Mouse (Mus musculus) intestine, postnatal 0 days (tissue): ENCODE data around the gene Nsg1. TPM values are rescaled to one million over a fixed set of nuclear protein-coding genes. Genes with fewer than 3 reads are reported as not detected.

ENCODE experiments used
- ATAC-seq: fragments of 200-750 bp; cut with Nextera tagmentation; 2 replicates; pipeline ENCODE4 v1.8.0; 2017; ENCODE audit warnings: mild to moderate bottlenecking, moderate TSS enrichment, moderate library complexity
- H3K27ac ChIP-seq: fragments of 300-500 bp; sonication (generic); 2 replicates; pipeline ENCODE4 v1.5.1; 2014; ENCODE audit warnings: mild to moderate bottlenecking, low read depth, low read length, moderate library complexity
- H3K27me3 ChIP-seq: fragments of 300-500 bp; sonication (generic); replicated peaks from 2 replicates; pipeline ENCODE4 v1.6.1; 2014; ENCODE audit warnings: low read length, mixed read lengths; ENCODE audit not compliant: control insufficient read depth, insufficient read depth
- H3K36me3 ChIP-seq: fragments of 300-500 bp; sonication (generic); 2 replicates; pipeline ENCODE4 v1.6.1; 2014; ENCODE audit warnings: mild to moderate bottlenecking, moderate library complexity; ENCODE audit not compliant: control insufficient read depth, insufficient read depth
- H3K4me1 ChIP-seq: fragments of 300-500 bp; sonication (generic); replicated peaks from 2 replicates; pipeline ENCODE4 v1.6.1; 2014; ENCODE audit warnings: antibody characterized with exemption, low read length, mixed read lengths; ENCODE audit not compliant: control insufficient read depth, insufficient read depth
- H3K4me2 ChIP-seq: fragments of 300-500 bp; sonication (generic); replicated peaks from 2 replicates; pipeline ENCODE4 v1.6.1; 2014; ENCODE audit warnings: low read depth, mild to moderate bottlenecking, moderate library complexity
- H3K4me3 ChIP-seq: fragments of 300-500 bp; sonication (generic); 2 replicates; pipeline ENCODE4 v1.5.1; 2014; ENCODE audit warnings: low read depth, low read length
- H3K9ac ChIP-seq: fragments of 300-500 bp; sonication (generic); 2 replicates; pipeline ENCODE4 v1.6.1; 2014; ENCODE audit warnings: mild to moderate bottlenecking, low read depth, low read length
- H3K9me3 ChIP-seq: fragments of 300-500 bp; sonication (generic); 2 replicates; pipeline ENCODE4 v1.6.1; 2016; ENCODE audit warnings: mixed run types; ENCODE audit not compliant: control insufficient read depth
- CTCF ChIP-seq: sonication (generic); IDR thresholded peaks from 2 replicates; pipeline ENCODE4 v1.5.1; 2016; ENCODE audit warnings: low read depth, mild to moderate bottlenecking, control low read depth, antibody characterized with exemption, moderate library complexity
- WGBS: fragments of 180-500 bp; shearing (Covaris S2); extraction: QIAGEN DNeasy Blood & Tissue Kit; methylation state at CpG from one replicate; pipeline ENCODE4 v1.1.7; 2014; 5-methylcytosine and 5-hydroxymethylcytosine counted together
- polyA plus RNA-seq: library from polyadenylated mRNA; unstranded; fragments of >200 nt; fragmentation: Nextera tagmentation; extraction: Ambion mirVana; gene quantifications from 2 replicates; pipeline ENCODE4 v1.2.1, GENCODE M21; 2015

Gene Nsg1
- polyA plus RNA-seq, 1 experiment from 2014 or later = 28.7 TPM

GRCm38 (mm10) chr5:38091966-38092304, 67.8 kb downstream of the Nsg1 start:
- no peak for ATAC-seq

DNA sequence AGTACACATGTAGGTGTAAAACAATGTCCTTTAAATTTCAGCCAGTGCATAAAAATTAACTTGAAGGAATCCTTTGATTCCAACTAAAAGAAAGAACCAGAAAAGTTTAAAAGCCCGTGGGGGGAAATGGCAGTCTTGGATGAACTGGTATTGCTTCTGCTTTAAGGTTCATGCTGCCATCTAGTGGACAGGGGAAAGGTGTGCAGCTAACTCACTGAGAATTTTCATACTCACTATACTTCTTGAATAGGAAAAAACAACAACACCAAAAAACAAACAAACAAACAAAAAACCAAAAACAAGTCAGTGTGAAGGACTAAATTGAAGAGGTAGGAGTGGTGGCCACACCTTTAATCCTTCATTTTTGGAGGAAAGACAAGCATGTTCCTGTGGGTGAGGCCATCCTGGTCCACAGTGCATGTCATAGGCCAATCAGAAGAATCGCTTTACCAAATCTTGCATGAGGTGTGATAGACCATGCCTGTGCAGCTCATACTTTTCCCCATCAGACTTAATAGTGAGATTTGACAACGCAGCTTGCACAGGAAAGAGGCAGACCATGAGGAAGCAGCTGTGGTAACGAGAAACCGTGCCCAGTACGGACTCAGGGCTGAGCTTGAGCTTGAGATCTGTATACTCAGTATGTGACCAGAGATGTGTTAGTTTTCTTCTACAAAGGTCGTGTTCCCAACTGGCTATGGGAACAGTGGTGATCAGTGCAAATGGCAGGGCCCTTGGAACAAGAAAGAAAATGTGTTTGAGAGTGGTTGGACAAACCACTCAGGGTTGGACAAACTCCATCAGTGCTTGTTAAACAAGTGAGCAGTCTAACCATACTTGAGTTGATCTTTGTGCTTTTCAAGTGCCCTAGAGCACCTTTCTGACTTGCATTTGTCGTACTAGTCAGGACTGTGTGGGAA, 68.4 kb downstream of the Nsg1 start:
- no peak overlapping the region for H3K9ac ChIP-seq
- ATAC-seq = no peak
- H3K27ac ChIP-seq = no peak overlapping the region
- H3K4me1 ChIP-seq = no peaks in the 10 kb centered on the region
- no peaks in the 10 kb centered on the region for H3K9me3 ChIP-seq
- H3K4me2 ChIP-seq = no peak overlapping the region
- H3K36me3 ChIP-seq = no peaks in the 10 kb centered on the region
- no peaks in the 10 kb centered on the region for H3K27me3 ChIP-seq
- TF ChIP-seq CTCF = peak; percentile 86
- H3K4me3 ChIP-seq = no peak overlapping the region
- WGBS = 74% methylated on average over 8 of the region's 8 CpGs

More at GRCm38 (mm10) chr5:38091966-38092304, 67.8 kb downstream of the Nsg1 start:
- H3K9ac ChIP-seq = no peak overlapping the region
- WGBS = 84% methylated on average over 2 of the region's 2 CpGs
- H3K4me2 ChIP-seq = no peak overlapping the region
- H3K4me1 ChIP-seq = no peaks in the 10 kb centered on the region
- TF ChIP-seq CTCF = no peak
- no peaks in the 10 kb centered on the region for H3K9me3 ChIP-seq
- no peak overlapping the region for H3K27ac ChIP-seq
- no peak overlapping the region for H3K4me3 ChIP-seq
- no peaks in the 10 kb centered on the region for H3K27me3 ChIP-seq
- no peaks in the 10 kb centered on the region for H3K36me3 ChIP-seq

DNA sequence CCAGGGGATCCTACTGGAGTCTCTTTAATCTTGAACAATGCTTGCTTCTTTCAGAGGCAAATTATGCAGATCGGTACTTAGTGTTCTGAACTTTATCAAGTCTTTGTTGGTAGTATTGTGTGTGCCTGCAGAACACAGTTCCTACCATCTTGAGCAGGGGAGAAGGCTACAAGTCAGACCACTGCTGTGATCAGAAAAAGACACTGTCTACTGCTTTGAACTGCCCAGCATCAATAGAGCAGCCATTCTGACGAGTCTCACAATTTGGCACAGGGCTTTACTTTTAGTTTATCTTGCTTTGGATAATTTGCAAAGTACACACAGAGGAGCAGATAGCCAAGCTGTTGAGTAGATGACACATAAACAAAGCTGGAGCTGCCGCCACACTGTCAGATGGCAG, 69.1 kb downstream of the Nsg1 start:
- no peak overlapping the region for H3K4me3 ChIP-seq
- no peak overlapping the region for H3K27ac ChIP-seq
- no peaks in the 10 kb centered on the region for H3K36me3 ChIP-seq
- no peak for ATAC-seq
- H3K4me1 ChIP-seq = no peaks in the 10 kb centered on the region
- no peak for TF ChIP-seq CTCF
- H3K9ac ChIP-seq = no peak overlapping the region
- H3K9me3 ChIP-seq = no peaks in the 10 kb centered on the region
- no peaks in the 10 kb centered on the region for H3K27me3 ChIP-seq
- WGBS = 69% methylated on average over 3 of the region's 3 CpGs
- H3K4me2 ChIP-seq = no peak overlapping the region

GRCm38 (mm10) chr5:38090111-38090510, 69.6 kb downstream of the Nsg1 start:
- Histone ChIP-seq H3K27ac (no peak overlapping the region), H3K4me3 (no peak overlapping the region), H3K27me3 (no peaks in the 10 kb centered on the region), H3K9ac (no peak overlapping the region), H3K4me1 (no peaks in the 10 kb centered on the region), H3K4me2 (no peak overlapping the region), H3K9me3 (no peaks in the 10 kb centered on the region), H3K36me3 (no peaks in the 10 kb centered on the region)
- no peak for TF ChIP-seq CTCF
- ATAC-seq = no peak
- 80% methylated on average over 3 of the region's 3 CpGs for WGBS

Other genes starting within 250 kb of the Nsg1 start
- 21.7 and 22.4 TPM in 2 replicates for gene Stx18, start 121.2 kb downstream of the Nsg1 start, polyA plus RNA-seq
- 2.9 and 3.6 TPM in 2 replicates for gene Zbtb49, start 60.5 kb upstream of the Nsg1 start, polyA plus RNA-seq
- gene Lyar, start 60.6 kb upstream of the Nsg1 start, polyA plus RNA-seq = 42.1 and 42.2 TPM in 2 replicates
- gene Tmem128, start 100.3 kb upstream of the Nsg1 start, polyA plus RNA-seq = 77.2 and 83.1 TPM in 2 replicates
- gene Otop1, start 116.1 kb upstream of the Nsg1 start, polyA plus RNA-seq = not detected in 2 replicates
- gene Drd5, start 159.5 kb upstream of the Nsg1 start, polyA plus RNA-seq = not detected in 2 replicates